Mouse (Mus musculus) kidney, embryonic 16.5 days (tissue): Measurements from ENCODE around the gene Glul. TPM values are rescaled to one million over a fixed set of nuclear protein-coding genes. Genes with fewer than 3 reads are reported as not detected.

Source experiments
- ATAC-seq: fragments of 200-750 bp; cut with Nextera tagmentation; 2 replicates; pipeline ENCODE4 v1.8.0; 2017; ENCODE audit warnings: moderate TSS enrichment; ENCODE audit not compliant: low FRiP score, low TSS enrichment
- H3K27ac ChIP-seq: fragments of 300-500 bp; sonication (generic); 2 replicates; pipeline ENCODE4 v1.5.1; 2014; ENCODE audit warnings: low read length
- H3K27me3 ChIP-seq: fragments of 300-500 bp; sonication (generic); 2 replicates; pipeline ENCODE4 v1.6.1; 2014; ENCODE audit warnings: low read length, control low read depth, mixed read lengths; ENCODE audit not compliant: insufficient read depth
- H3K36me3 ChIP-seq: fragments of 300-500 bp; sonication (generic); 2 replicates; pipeline ENCODE4 v1.6.1; 2014; ENCODE audit warnings: low read length, control low read depth, mixed read lengths; ENCODE audit not compliant: insufficient read depth
- H3K4me1 ChIP-seq: fragments of 300-500 bp; sonication (generic); 2 replicates; pipeline ENCODE4 v1.6.1; 2014; ENCODE audit warnings: low read length, control low read depth, mixed read lengths; ENCODE audit not compliant: insufficient read depth
- H3K4me2 ChIP-seq: fragments of 300-500 bp; sonication (generic); replicated peaks from 2 replicates; pipeline ENCODE4 v1.6.1; 2014; ENCODE audit warnings: low read depth, low read length
- H3K4me3 ChIP-seq: fragments of 300-500 bp; sonication (generic); 2 replicates; pipeline ENCODE4 v1.5.1; 2014; ENCODE audit warnings: mild to moderate bottlenecking, low read length
- H3K9ac ChIP-seq: fragments of 300-500 bp; sonication (generic); replicated peaks from 2 replicates; pipeline ENCODE4 v1.6.1; 2014; ENCODE audit warnings: low read length
- H3K9me3 ChIP-seq: fragments of 300-500 bp; sonication (generic); 2 replicates; pipeline ENCODE4 v1.6.1; 2016; ENCODE audit warnings: low read length, control low read depth
- WGBS: fragments of 180-500 bp; shearing (Covaris S2); extraction: QIAGEN DNeasy Blood & Tissue Kit; methylation state at CpG from one replicate; pipeline ENCODE4 v1.1.7; 2014; 5-methylcytosine and 5-hydroxymethylcytosine counted together
- polyA plus RNA-seq: library from polyadenylated mRNA; unstranded; fragments of >200 nt; fragmentation: Nextera tagmentation; extraction: Ambion mirVana; gene quantifications from 2 replicates; pipeline ENCODE4 v1.2.1, GENCODE M21; 2015

Gene Glul
- polyA plus RNA-seq, 1 experiment from 2014 or later = 176 TPM

- H3K27me3 ChIP-seq = no peaks in the 10 kb centered on the region
- H3K4me1 ChIP-seq = no peaks in the 10 kb centered on the region
- H3K9ac ChIP-seq = no peak overlapping the region
- H3K36me3 ChIP-seq = no peaks in the 10 kb centered on the region
- no peak overlapping the region for H3K27ac ChIP-seq
- no peak overlapping the region for H3K4me2 ChIP-seq
- 77% methylated on average over 2 of the region's 2 CpGs for WGBS
- H3K4me3 ChIP-seq = no peak overlapping the region
- 0 out of 2 replicates have a peak, but pooled peaks cover 2% of the 10 kb centered on the region for H3K9me3 ChIP-seq
- ATAC-seq = no peak
Measured at GRCm38 (mm10) chr1:153930431-153930830, 30.7 kb downstream of the Glul start.

- H3K4me1 ChIP-seq = no peaks in the 10 kb centered on the region
- no peaks in the 10 kb centered on the region for H3K9me3 ChIP-seq
- H3K36me3 ChIP-seq = no peaks in the 10 kb centered on the region
- ATAC-seq = no peak
- H3K4me3 ChIP-seq = no peak overlapping the region
- H3K4me2 ChIP-seq = no peak overlapping the region
- no peak overlapping the region for H3K9ac ChIP-seq
- no peak overlapping the region for H3K27ac ChIP-seq
- no peaks in the 10 kb centered on the region for H3K27me3 ChIP-seq
- WGBS = 71% methylated on average over 1 of the region's 1 CpGs
Measured at GRCm38 (mm10) chr1:153933772-153934171, 34.0 kb downstream of the Glul start.

- Histone ChIP-seq H3K36me3 (no peaks in the 10 kb centered on the region), H3K27ac (no peak overlapping the region), H3K4me1 (no peaks in the 10 kb centered on the region), H3K27me3 (no peaks in the 10 kb centered on the region), H3K9ac (no peak overlapping the region), H3K9me3 (no peaks in the 10 kb centered on the region), H3K4me2 (no peak overlapping the region), H3K4me3 (no peak overlapping the region)
- 79% methylated on average over 12 of the region's 12 CpGs for WGBS
- no peak for ATAC-seq
Measured at GRCm38 (mm10) chr1:153935844-153936380, 36.2 kb downstream of the Glul start.

- no peak for ATAC-seq
- Histone ChIP-seq H3K27me3 (no peaks in the 10 kb centered on the region), H3K4me3 (no peak overlapping the region), H3K9ac (no peak overlapping the region), H3K4me1 (no peaks in the 10 kb centered on the region), H3K36me3 (no peaks in the 10 kb centered on the region), H3K27ac (no peak overlapping the region), H3K9me3 (no peaks in the 10 kb centered on the region), H3K4me2 (no peak overlapping the region)
- 83% methylated on average over 2 of the region's 2 CpGs for WGBS
Measured at GRCm38 (mm10) chr1:153937025-153937424, 37.3 kb downstream of the Glul start.

- no peaks in the 10 kb centered on the region for H3K9me3 ChIP-seq
- no peak for ATAC-seq
- no peaks in the 10 kb centered on the region for H3K27me3 ChIP-seq
- no peak overlapping the region for H3K27ac ChIP-seq
- no peaks in the 10 kb centered on the region for H3K36me3 ChIP-seq
- no peak overlapping the region for H3K9ac ChIP-seq
- H3K4me1 ChIP-seq = no peaks in the 10 kb centered on the region
- H3K4me2 ChIP-seq = no peak overlapping the region
- 72% methylated on average over 2 of the region's 2 CpGs for WGBS
- H3K4me3 ChIP-seq = no peak overlapping the region
Measured at GRCm38 (mm10) chr1:153940986-153941385, 41.2 kb downstream of the Glul start.

- no peak overlapping the region for H3K9ac ChIP-seq
- H3K4me3 ChIP-seq = no peak overlapping the region
- no peaks in the 10 kb centered on the region for H3K4me1 ChIP-seq
- no peaks in the 10 kb centered on the region for H3K36me3 ChIP-seq
- WGBS = 70% methylated on average over 5 of the region's 5 CpGs
- no peak overlapping the region for H3K4me2 ChIP-seq
- H3K27ac ChIP-seq = no peak overlapping the region
- H3K27me3 ChIP-seq = no peaks in the 10 kb centered on the region
- no peaks in the 10 kb centered on the region for H3K9me3 ChIP-seq
- ATAC-seq = no peak
Measured at GRCm38 (mm10) chr1:153945181-153945580, 45.4 kb downstream of the Glul start.

- Histone ChIP-seq H3K4me1 (no peaks in the 10 kb centered on the region), H3K9ac (no peak overlapping the region), H3K4me2 (no peak overlapping the region), H3K9me3 (no peaks in the 10 kb centered on the region), H3K36me3 (no peaks in the 10 kb centered on the region), H3K4me3 (no peak overlapping the region), H3K27ac (no peak overlapping the region), H3K27me3 (no peaks in the 10 kb centered on the region)
- ATAC-seq = no peak
- 36% methylated on average over 7 of the region's 7 CpGs for WGBS
Measured at GRCm38 (mm10) chr1:153946971-153947370, 47.2 kb downstream of the Glul start.

GRCm38 (mm10) chr1:153947837-153948236 lies 48.1 kb downstream of the Glul start:
- no peaks in the 10 kb centered on the region for H3K27me3 ChIP-seq
- WGBS = 95% methylated on average over 6 of the region's 6 CpGs
- H3K4me2 ChIP-seq = no peak overlapping the region
- H3K4me3 ChIP-seq = no peak overlapping the region
- H3K9me3 ChIP-seq = no peaks in the 10 kb centered on the region
- ATAC-seq = no peak
- H3K9ac ChIP-seq = no peak overlapping the region
- H3K4me1 ChIP-seq = no peaks in the 10 kb centered on the region
- no peaks in the 10 kb centered on the region for H3K36me3 ChIP-seq
- H3K27ac ChIP-seq = no peak overlapping the region

GRCm38 (mm10) chr1:153953232-153953631 lies 53.5 kb downstream of the Glul start:
- H3K4me1 ChIP-seq = no peaks in the 10 kb centered on the region
- no peak overlapping the region for H3K9ac ChIP-seq
- H3K27me3 ChIP-seq = no peaks in the 10 kb centered on the region
- no peak overlapping the region for H3K4me2 ChIP-seq
- ATAC-seq = no peak
- H3K9me3 ChIP-seq = no peaks in the 10 kb centered on the region
- H3K36me3 ChIP-seq = no peaks in the 10 kb centered on the region
- no peak overlapping the region for H3K27ac ChIP-seq
- 88% methylated on average over 9 of the region's 9 CpGs for WGBS
- H3K4me3 ChIP-seq = no peak overlapping the region

GRCm38 (mm10) chr1:153953797-153954196 lies 54.1 kb downstream of the Glul start:
- WGBS = 81% methylated on average over 6 of the region's 6 CpGs
- no peak overlapping the region for H3K9ac ChIP-seq
- no peak for ATAC-seq

More at GRCm38 (mm10) chr1:153953797-153954196, 54.1 kb downstream of the Glul start:
- H3K27ac ChIP-seq = no peak overlapping the region
- no peaks in the 10 kb centered on the region for H3K27me3 ChIP-seq
- no peak overlapping the region for H3K4me3 ChIP-seq
- H3K36me3 ChIP-seq = no peaks in the 10 kb centered on the region
- no peak overlapping the region for H3K4me2 ChIP-seq
- H3K9me3 ChIP-seq = no peaks in the 10 kb centered on the region
- no peaks in the 10 kb centered on the region for H3K4me1 ChIP-seq
